Mouse (Mus musculus): ENCODE data around the gene Rarg. TPM values are rescaled to one million over a fixed set of nuclear protein-coding genes. Genes with fewer than 3 reads are reported as not detected.
"Not testable (repeated sequence)": the region's sequence is repeated elsewhere in the genome, so short reads cannot be mapped to it uniquely, and the experiment has no call there.

Gene Rarg
- polyA plus RNA-seq, 1 experiment = 21.2 TPM

DNA sequence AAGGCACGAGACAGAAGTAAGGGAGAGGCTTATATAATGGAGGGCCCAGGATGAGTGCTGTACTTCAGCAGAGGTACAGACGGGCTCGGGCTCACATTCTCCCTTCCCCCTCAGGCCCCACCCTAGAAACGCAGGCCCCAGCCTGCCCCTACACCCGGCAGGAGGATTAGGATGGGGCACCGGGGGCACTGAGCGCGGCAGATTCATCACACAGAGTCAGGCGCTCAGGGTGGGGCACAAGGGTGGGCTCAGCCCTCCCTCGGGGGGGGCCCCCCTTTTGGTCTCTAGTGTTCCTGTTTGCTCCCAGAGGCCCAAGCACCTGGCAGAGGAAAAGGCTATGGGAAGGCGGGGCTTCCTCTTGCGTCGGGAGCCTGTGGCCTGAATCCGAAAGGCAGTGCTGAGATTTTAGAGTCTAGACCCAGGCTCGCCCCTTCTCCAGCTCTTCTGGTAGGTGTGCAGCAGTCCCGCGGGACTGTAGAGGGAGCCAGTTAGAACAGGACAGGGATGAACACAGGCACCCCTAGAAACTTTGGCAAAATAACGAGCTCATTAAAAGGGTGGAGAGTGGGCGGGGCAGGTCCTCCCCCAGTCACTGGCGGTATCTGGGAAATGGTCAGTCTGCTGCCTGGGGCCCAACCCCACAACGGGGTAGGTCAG is 21.8 kb downstream of the Rarg start:
- no peaks in the 10 kb centered on the region for H3K36me3 ChIP-seq (ENCODE audit: control insufficient read depth, insufficient read depth, low read length)
- H3K27ac ChIP-seq (ENCODE audit: insufficient read depth, low read depth, low read length) = no peak overlapping the region
- no peak overlapping the region for H3K4me3 ChIP-seq (ENCODE audit: insufficient read depth, low read depth, low read length)
- no peaks in the 10 kb centered on the region for H3K27me3 ChIP-seq (replicated peaks; ENCODE audit: control insufficient read depth, insufficient read depth, low read length)
- 31% methylated on average over 21 of the region's 21 CpGs for WGBS
- TF ChIP-seq CTCF (conservative IDR thresholded peaks at IDR 0.05; ENCODE audit: insufficient read depth, insufficient read length, low read depth, low read length) (no peak), POLR2A (IDR thresholded peaks at IDR 0.05; ENCODE audit: low read depth, low read length) (no peak)
- peak; percentile 66 for DNase-seq
- no peaks in the 10 kb centered on the region for H3K4me1 ChIP-seq (ENCODE audit: control insufficient read depth, insufficient read depth, low read length)

GRCm38 (mm10) chr15:102233896-102234295 is 23.4 kb downstream of the Rarg start:
- peak; percentile 45 for DNase-seq
- H3K4me3 ChIP-seq (ENCODE audit: insufficient read depth, low read depth, low read length) = no peak overlapping the region
- H3K4me1 ChIP-seq (ENCODE audit: control insufficient read depth, insufficient read depth, low read length) = no peaks in the 10 kb centered on the region
- 34% methylated on average over 2 of the region's 2 CpGs for WGBS
- H3K27ac ChIP-seq (ENCODE audit: insufficient read depth, low read depth, low read length) = no peak overlapping the region
- no peaks in the 10 kb centered on the region for H3K36me3 ChIP-seq (ENCODE audit: control insufficient read depth, insufficient read depth, low read length)
- no peak for TF ChIP-seq POLR2A (IDR thresholded peaks at IDR 0.05; ENCODE audit: low read depth, low read length)
- TF ChIP-seq CTCF (conservative IDR thresholded peaks at IDR 0.05; ENCODE audit: insufficient read depth, insufficient read length, low read depth, low read length) = no peak
- H3K27me3 ChIP-seq (replicated peaks; ENCODE audit: control insufficient read depth, insufficient read depth, low read length) = no peaks in the 10 kb centered on the region

GRCm38 (mm10) chr15:102232764-102233163 is 24.6 kb downstream of the Rarg start:
- H3K4me1 ChIP-seq (ENCODE audit: control insufficient read depth, insufficient read depth, low read length) = no peaks in the 10 kb centered on the region
- no peak overlapping the region for H3K27ac ChIP-seq (ENCODE audit: insufficient read depth, low read depth, low read length)
- DNase-seq = no peak
- H3K36me3 ChIP-seq (ENCODE audit: control insufficient read depth, insufficient read depth, low read length) = no peaks in the 10 kb centered on the region
- H3K27me3 ChIP-seq (replicated peaks; ENCODE audit: control insufficient read depth, insufficient read depth, low read length) = no peaks in the 10 kb centered on the region
- TF ChIP-seq CTCF (conservative IDR thresholded peaks at IDR 0.05; ENCODE audit: insufficient read depth, insufficient read length, low read depth, low read length) (no peak), POLR2A (IDR thresholded peaks at IDR 0.05; ENCODE audit: low read depth, low read length) (no peak)
- H3K4me3 ChIP-seq (ENCODE audit: insufficient read depth, low read depth, low read length) = no peak overlapping the region
- 87% methylated on average over 7 of the region's 7 CpGs for WGBS

DNA sequence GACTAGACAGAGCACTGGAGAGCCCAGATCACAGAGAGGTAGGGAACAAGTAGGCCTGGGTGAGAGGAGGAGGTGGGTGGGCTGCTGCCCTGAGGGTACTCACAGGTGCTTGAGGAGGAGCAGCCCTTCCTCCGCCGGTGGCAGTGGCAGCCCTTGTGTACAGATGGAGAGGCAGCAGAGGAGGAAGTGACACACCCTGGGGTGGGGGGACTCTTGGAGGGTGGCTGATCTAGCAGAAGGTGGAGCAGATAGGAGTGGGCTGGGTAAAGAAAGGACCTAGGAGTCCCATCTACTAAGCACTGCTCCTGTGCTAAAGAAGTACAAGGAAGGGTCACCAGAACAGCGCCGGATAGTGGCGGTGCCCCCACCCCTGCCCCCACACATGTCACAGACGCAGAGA is 25.6 kb downstream of the Rarg start, which contains the start of gene Itgb7:
TSS of gene Itgb7 (minus strand) at position 197 of the 400 bp plus-strand sequence.
- Histone ChIP-seq H3K4me3 (ENCODE audit: insufficient read depth, low read depth, low read length) (no peak within 1 kb of the TSS), H3K27ac (ENCODE audit: insufficient read depth, low read depth, low read length) (no peak within 1 kb of the TSS), H3K27me3 (replicated peaks; ENCODE audit: control insufficient read depth, insufficient read depth, low read length) (no peaks in the 10 kb centered on the region), H3K4me1 (ENCODE audit: control insufficient read depth, insufficient read depth, low read length) (no peaks in the 10 kb centered on the region), H3K36me3 (ENCODE audit: control insufficient read depth, insufficient read depth, low read length) (no peaks in the 10 kb centered on the region)
- no peak for DNase-seq
- 39% methylated on average over 6 of the region's 6 CpGs for WGBS
- TF ChIP-seq CTCF (conservative IDR thresholded peaks at IDR 0.05; ENCODE audit: insufficient read depth, insufficient read length, low read depth, low read length) (no peak), POLR2A (IDR thresholded peaks at IDR 0.05; ENCODE audit: low read depth, low read length) (no peak)

- WGBS = 78% methylated on average over 17 of the region's 17 CpGs
- DNase-seq = no peak
- Histone ChIP-seq H3K27ac (ENCODE audit: insufficient read depth, low read depth, low read length) (no peak overlapping the region), H3K36me3 (ENCODE audit: control insufficient read depth, insufficient read depth, low read length) (no peaks in the 10 kb centered on the region), H3K4me3 (ENCODE audit: insufficient read depth, low read depth, low read length) (no peak overlapping the region), H3K4me1 (ENCODE audit: control insufficient read depth, insufficient read depth, low read length) (no peaks in the 10 kb centered on the region), H3K27me3 (replicated peaks; ENCODE audit: control insufficient read depth, insufficient read depth, low read length) (no peaks in the 10 kb centered on the region)
- TF ChIP-seq POLR2A (IDR thresholded peaks at IDR 0.05; ENCODE audit: low read depth, low read length) (no peak), CTCF (conservative IDR thresholded peaks at IDR 0.05; ENCODE audit: insufficient read depth, insufficient read length, low read depth, low read length) (no peak)
Observed at GRCm38 (mm10) chr15:102230408-102231321, 26.7 kb downstream of the Rarg start.

GRCm38 (mm10) chr15:102225619-102226018 is 31.7 kb downstream of the Rarg start:
- not testable (repeated sequence) for H3K27me3 ChIP-seq (replicated peaks; ENCODE audit: control insufficient read depth, insufficient read depth, low read length); H3K4me1 ChIP-seq (ENCODE audit: control insufficient read depth, insufficient read depth, low read length)
- WGBS = 80% methylated on average over 6 of the region's 6 CpGs

DNA sequence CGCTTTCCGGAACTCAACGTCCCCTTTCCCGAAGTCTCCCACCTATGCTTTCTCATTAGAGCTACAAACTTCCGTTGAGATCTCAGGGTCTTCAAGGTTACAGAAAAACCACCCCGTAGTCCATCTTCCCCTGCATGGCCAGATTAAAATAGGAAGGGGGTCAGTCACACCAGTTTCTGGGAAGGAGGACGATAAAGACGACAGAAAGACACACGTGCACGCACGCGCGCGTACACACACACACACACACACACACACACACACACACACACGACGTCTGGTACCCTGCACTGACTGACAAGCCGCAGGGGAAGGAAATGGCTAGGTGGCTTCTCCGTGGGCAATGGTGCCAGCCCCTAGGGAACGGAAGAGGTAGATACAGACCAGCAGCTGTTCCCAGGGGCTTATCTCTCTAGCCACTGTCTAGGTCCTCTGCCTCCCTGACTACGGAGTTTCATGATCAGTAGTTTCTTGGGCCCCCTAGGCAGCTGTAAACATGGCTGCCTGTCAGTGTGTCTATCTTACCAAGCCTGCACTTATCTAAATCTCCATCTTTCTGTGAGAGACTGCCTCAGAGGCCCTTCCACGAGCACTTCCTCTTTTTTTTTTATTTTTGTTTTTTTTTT is 32.2 kb downstream of the Rarg start:
- DNase-seq = peak; percentile 20

More at GRCm38 (mm10) chr15:102225619-102226018, 31.7 kb downstream of the Rarg start:
- not testable (repeated sequence) for H3K4me3 ChIP-seq (ENCODE audit: insufficient read depth, low read depth, low read length); H3K27ac ChIP-seq (ENCODE audit: insufficient read depth, low read depth, low read length); H3K36me3 ChIP-seq (ENCODE audit: control insufficient read depth, insufficient read depth, low read length); DNase-seq

More for the DNA sequence above, 32.2 kb downstream of the Rarg start:
- no peak for TF ChIP-seq POLR2A (IDR thresholded peaks at IDR 0.05; ENCODE audit: low read depth, low read length)
- no peak for TF ChIP-seq CTCF (conservative IDR thresholded peaks at IDR 0.05; ENCODE audit: insufficient read depth, insufficient read length, low read depth, low read length)
- H3K36me3 ChIP-seq (ENCODE audit: control insufficient read depth, insufficient read depth, low read length) = no peaks in the 10 kb centered on the region
- H3K27me3 ChIP-seq (replicated peaks; ENCODE audit: control insufficient read depth, insufficient read depth, low read length) = no peaks in the 10 kb centered on the region
- H3K4me1 ChIP-seq (ENCODE audit: control insufficient read depth, insufficient read depth, low read length) = peaks cover 3% of the 10 kb centered on the region; the same call in 1 of the 2 replicates
- H3K4me3 ChIP-seq (ENCODE audit: insufficient read depth, low read depth, low read length) = peak overlapping the region; percentile 38
- no peak overlapping the region for H3K27ac ChIP-seq (ENCODE audit: insufficient read depth, low read depth, low read length)
- WGBS = 20% methylated on average over 21 of the region's 21 CpGs

All from kidney, adult 2 months (tissue).